Mouse (Mus musculus) hindbrain, embryonic 10.5 days (tissue): ENCODE measurements around the gene Igf1r. TPM values are rescaled to one million over a fixed set of nuclear protein-coding genes. Genes with fewer than 3 reads are reported as not detected.

Source experiments
- DNase-seq: peaks from one replicate; pipeline ENCODE4 v3.0.0-alpha.2; 2017; ENCODE audit warnings: low spot score
- H3K27ac ChIP-seq: fragments of 300-500 bp; sonication (generic); 2 replicates; pipeline ENCODE4 v1.5.1; 2016; ENCODE audit warnings: mild to moderate bottlenecking, moderate library complexity
- H3K27me3 ChIP-seq: fragments of 300-500 bp; sonication (generic); 2 replicates; pipeline ENCODE4 v1.6.1; 2016; ENCODE audit warnings: mild to moderate bottlenecking; ENCODE audit not compliant: poor library complexity, insufficient read depth, severe bottlenecking
- H3K36me3 ChIP-seq: fragments of 300-500 bp; sonication (generic); 2 replicates; pipeline ENCODE4 v1.6.1; 2016; ENCODE audit warnings: mild to moderate bottlenecking, moderate library complexity
- H3K4me1 ChIP-seq: fragments of 300-500 bp; sonication (generic); replicated peaks from 2 replicates; pipeline ENCODE4 v1.6.1; 2016; ENCODE audit warnings: mild to moderate bottlenecking
- H3K4me3 ChIP-seq: fragments of 300-500 bp; sonication (generic); 2 replicates; pipeline ENCODE4 v1.5.1; 2016; ENCODE audit warnings: mild to moderate bottlenecking, moderate library complexity
- H3K9me3 ChIP-seq: fragments of 300-500 bp; sonication (generic); 2 replicates; pipeline ENCODE4 v1.6.1; 2016; ENCODE audit warnings: mild to moderate bottlenecking, moderate library complexity
- WGBS: fragments of 180-500 bp; shearing (Covaris S2); methylation state at CpG from one replicate; pipeline ENCODE4 v1.1.7; 2016; 5-methylcytosine and 5-hydroxymethylcytosine counted together
- polyA plus RNA-seq: library from polyadenylated mRNA; unstranded; fragments of >200 nt; fragmentation: Nextera tagmentation; extraction: Ambion mirVana; gene quantifications from 2 replicates; pipeline ENCODE4 v1.2.1, GENCODE M21; 2016

The Igf1r gene
- polyA plus RNA-seq, 1 experiment from 2014 or later: 24.9 TPM

DNA sequence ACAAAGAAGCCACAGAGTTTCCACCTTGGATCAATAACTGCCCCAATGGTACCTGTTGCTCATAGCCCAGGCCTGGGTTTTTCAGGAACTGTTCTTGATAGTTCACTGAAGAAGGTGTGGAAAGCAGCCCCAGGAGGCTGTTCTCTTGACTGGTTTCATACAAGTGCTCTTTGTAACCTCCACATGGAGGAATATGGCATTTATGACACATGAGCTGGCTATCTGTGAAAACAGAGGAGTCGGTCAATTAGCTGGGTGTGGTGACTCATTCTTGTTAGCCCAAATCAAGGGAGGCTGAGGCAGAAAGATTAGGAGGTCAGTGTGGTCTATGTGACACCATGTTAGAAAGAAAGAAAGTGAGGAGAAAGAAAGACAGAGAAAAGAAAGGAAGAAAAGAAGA, 5.7 kb upstream of the Igf1r start:
- WGBS: 80% methylated on average over 1 of the region's 1 CpGs
- Histone ChIP-seq H3K4me1 (peaks cover 15% of the 10 kb centered on the region), H3K36me3 (no peaks in the 10 kb centered on the region), H3K9me3 (no peaks in the 10 kb centered on the region), H3K27ac (no peak overlapping the region), H3K27me3 (0 out of 2 replicates have a peak, but pooled peaks cover 4% of the 10 kb centered on the region), H3K4me3 (no peak overlapping the region)
- no peak for DNase-seq

DNA sequence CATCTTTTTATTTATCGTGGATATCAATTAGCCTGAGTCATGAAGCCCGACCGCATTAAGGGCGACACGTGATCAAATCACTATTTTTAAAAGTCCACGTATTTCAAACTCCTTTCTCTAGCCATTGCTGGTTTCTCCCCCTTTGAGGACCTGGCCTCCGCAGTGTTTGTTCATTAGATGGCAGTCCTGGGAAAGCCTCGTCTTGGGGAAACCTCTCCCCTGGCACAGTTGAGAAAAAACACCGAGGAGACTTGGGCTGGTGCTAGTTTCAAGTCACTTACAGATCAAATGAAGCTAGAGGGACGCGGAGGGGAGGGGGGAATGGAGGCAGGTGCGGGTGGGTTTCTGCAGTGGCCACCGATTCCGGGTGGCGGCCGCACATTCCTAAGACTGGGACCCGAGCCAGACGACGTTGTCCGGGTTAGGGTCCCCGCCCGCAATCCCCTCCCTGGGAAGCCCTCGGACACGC, 2.2 kb upstream of the Igf1r start:
- under 1% methylated on average over 24 of the region's 24 CpGs for WGBS
- Histone ChIP-seq H3K4me3 (peak overlapping the region; percentile 92), H3K9me3 (no peaks in the 10 kb centered on the region), H3K27ac (peak overlapping the region; percentile 99), H3K4me1 (peaks cover 31% of the 10 kb centered on the region), H3K36me3 (no peaks in the 10 kb centered on the region), H3K27me3 (0 out of 2 replicates have a peak, but pooled peaks cover 4% of the 10 kb centered on the region)
- DNase-seq: no peak

DNA sequence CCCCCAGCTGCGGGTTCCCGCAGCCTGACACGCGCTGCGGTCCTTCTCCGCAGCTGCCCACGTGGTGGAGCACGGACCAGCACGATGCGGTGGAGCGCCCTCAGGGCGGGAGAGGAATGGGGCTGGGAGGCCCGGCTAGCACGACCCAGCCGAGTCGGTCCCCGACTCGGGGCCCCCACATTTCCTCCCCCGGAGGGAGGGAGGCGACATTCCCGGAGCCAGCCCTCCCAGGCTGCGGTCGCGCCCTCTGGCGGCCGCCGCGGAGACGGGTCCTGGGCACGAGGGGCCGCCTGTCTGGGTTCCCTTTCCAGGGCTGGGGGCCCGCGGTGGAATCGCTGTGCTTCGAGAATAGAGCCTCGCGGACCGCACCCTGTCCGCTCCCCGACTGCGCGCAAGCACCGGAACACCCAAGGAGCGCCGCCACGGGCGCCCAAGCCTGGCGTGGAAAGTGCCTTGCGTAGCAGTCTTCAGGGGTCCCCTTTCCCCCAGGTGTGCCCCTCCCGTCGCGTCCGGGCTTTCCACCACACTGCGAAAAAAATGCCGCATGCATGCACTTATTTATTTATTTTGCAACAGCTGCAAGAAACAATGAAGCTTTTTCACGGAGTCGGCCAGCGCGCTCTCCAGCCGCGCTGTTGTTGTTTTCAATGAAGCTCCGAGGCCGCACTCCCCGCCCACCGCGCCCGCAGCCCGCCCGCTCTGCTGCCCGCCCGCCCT, 1.7 kb upstream of the Igf1r start:
- 0 out of 2 replicates have a peak, but pooled peaks cover 4% of the 10 kb centered on the region for H3K27me3 ChIP-seq
- peak; percentile 91 for DNase-seq
- H3K27ac ChIP-seq: peak overlapping the region; percentile 99
- peak overlapping the region; percentile 92 for H3K4me3 ChIP-seq
- under 1% methylated on average over 71 of the region's 71 CpGs for WGBS
- H3K4me1 ChIP-seq: peaks cover 37% of the 10 kb centered on the region
- H3K36me3 ChIP-seq: no peaks in the 10 kb centered on the region
- no peaks in the 10 kb centered on the region for H3K9me3 ChIP-seq

DNA sequence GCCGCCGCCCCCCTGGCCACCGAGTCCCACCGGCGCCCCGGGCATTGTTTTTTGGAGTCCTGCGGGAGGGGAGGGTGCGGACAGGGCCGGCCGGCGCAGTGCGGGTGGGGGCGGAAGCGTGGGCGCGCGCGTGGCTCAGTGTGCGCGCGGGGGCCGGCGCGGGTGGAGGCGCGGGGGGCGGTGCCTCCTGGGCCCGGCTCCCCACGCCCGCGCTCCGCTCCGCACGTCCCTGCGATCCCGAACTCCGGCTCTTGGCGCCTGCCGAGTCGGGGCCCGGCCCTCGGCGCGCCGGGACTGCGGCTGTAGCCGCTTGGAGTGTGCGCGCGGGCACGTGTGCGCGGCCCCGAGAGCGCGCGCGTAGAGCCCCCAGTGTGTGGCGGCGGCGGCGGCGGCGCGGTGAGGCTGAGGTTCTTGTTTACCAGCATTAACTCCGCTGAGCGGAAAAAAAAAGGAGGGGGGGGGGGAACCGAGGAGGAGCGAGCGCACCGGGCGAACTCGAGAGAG, 1.0 kb upstream of the Igf1r start:
- no peaks in the 10 kb centered on the region for H3K36me3 ChIP-seq
- no peaks in the 10 kb centered on the region for H3K9me3 ChIP-seq
- WGBS: 1% methylated on average over 69 of the region's 73 CpGs
- peak overlapping the region; percentile 99 for H3K27ac ChIP-seq
- peak; percentile 95 for DNase-seq
- H3K4me3 ChIP-seq: peak overlapping the region; percentile 92
- peaks cover 42% of the 10 kb centered on the region for H3K4me1 ChIP-seq
- 0 out of 2 replicates have a peak, but pooled peaks cover 4% of the 10 kb centered on the region for H3K27me3 ChIP-seq

DNA sequence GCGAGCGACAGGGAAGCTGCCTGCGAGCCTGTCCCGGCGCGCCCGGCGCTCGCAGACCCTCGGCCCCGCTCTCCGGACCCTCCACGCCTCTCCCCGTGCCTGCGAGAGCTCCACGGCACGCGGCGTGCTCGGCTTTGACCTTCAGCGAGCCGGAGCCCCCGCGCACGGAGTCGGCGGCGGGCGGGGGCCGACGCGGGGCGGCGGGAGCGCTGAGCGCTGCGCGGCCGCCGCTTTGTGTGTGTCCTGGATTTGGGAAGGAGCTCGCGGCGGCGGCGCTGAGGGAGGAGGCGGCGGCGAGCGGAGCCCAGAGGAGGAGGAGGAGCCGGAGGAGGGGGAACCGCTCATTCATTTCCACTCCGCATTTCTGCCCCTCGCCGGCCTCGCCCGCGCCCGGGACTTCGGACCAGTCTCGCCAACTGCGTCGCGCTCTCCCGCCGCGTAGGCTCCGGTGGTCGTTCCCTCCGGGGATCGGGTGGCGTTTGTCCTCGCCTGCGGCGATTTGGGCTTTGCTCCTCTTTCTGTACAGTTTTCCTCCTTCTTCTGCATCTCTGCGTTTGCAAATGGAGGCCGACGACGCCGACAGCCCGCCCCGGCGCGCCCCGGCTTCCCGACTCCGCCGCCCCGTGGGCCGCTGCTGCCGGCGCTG, 468 bp upstream of the Igf1r start:
- Histone ChIP-seq H3K27ac (peak overlapping the region; percentile 99), H3K36me3 (no peaks in the 10 kb centered on the region), H3K9me3 (no peaks in the 10 kb centered on the region), H3K4me3 (peak overlapping the region; percentile 92), H3K4me1 (peaks cover 46% of the 10 kb centered on the region), H3K27me3 (0 out of 2 replicates have a peak, but pooled peaks cover 4% of the 10 kb centered on the region)
- WGBS: under 1% methylated on average over 91 of the region's 91 CpGs
- peak; percentile 84 for DNase-seq

DNA sequence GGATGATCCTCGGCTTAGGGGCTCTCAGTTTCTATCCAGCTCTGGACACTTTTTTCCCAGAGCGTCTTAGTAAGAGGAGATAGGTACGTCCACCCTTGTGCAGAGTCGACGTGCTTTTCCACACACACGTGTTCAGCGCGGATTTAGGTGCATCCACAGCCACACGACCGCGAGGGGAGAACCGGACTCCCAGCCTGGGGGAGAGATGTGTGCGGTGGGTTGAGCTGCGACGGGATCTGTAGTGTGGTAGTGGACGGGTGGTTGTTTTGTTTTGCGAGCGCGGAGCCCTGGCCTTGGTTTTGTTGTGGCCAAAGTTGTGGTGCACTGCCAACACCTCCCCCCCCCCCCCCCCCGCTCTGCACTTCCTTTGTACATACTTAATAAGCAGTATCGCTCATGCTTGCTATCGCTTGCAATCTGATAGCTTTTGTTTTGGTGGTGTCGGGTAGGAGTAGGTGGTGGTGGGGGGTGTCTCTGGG, 1.2 kb downstream of the Igf1r start:
- Histone ChIP-seq H3K27me3 (0 out of 2 replicates have a peak, but pooled peaks cover 3% of the 10 kb centered on the region), H3K36me3 (no peaks in the 10 kb centered on the region), H3K4me3 (peak overlapping the region; percentile 92), H3K4me1 (peaks cover 56% of the 10 kb centered on the region), H3K9me3 (no peaks in the 10 kb centered on the region), H3K27ac (peak overlapping the region; percentile 99)
- DNase-seq: peak; percentile 47
- under 1% methylated on average over 23 of the region's 23 CpGs for WGBS

DNA sequence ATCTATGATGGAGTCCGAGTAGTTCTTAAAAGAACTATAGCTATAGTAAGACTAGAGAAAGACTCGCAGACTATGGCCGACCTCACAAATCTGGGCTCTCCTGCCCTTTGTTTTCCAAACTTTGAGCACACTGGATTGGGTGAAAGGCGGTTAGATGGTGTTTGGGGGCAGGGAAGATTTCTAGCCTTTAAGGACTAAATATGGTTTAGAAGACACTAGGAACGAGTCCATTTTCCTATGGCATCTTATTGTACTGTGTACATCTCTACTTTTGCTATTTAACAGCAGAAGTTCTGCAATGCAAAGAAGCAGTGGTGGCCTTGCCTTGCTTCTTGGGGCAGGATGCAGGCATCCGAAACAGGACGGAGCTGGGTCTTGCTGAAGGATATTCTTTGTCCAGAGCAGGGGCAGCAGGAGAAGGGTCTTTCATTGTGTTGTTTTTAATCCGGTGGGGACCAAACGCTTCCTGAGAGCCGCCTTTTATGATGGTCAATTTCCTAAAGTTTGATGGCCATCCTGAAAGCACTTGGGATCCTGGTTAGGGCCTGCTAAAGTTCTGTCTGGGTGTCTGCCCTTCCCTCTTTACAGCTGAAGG, 2.1 kb downstream of the Igf1r start:
- Histone ChIP-seq H3K27me3 (no peaks in the 10 kb centered on the region), H3K9me3 (no peaks in the 10 kb centered on the region), H3K4me1 (peaks cover 64% of the 10 kb centered on the region), H3K27ac (peak overlapping the region; percentile 99), H3K36me3 (no peaks in the 10 kb centered on the region), H3K4me3 (peak overlapping the region; percentile 92)
- peak; percentile 25 for DNase-seq
- 2% methylated on average over 10 of the region's 10 CpGs for WGBS

DNA sequence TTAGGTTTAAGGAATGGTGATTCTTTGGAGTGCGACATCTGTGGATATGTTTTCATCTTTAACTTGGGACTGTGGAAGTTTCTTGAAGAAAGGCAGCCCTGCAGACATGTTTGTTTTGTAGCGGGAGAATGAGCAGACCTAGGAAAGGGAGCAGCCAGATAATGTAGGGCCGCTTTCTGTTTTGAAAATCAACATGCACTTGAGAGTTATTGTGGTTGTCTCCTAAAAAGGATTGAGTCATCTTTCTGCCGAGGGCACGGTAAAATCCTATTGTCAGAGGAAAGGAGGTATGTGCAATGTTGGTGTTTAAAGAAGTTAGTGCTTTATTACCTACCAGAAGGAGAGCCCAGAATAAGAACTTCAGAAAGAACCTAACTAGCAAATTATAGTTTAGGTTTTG, 2.6 kb downstream of the Igf1r start:
- Histone ChIP-seq H3K27ac (peak overlapping the region; percentile 99), H3K27me3 (no peaks in the 10 kb centered on the region), H3K4me3 (peak overlapping the region; percentile 92), H3K9me3 (no peaks in the 10 kb centered on the region), H3K36me3 (no peaks in the 10 kb centered on the region), H3K4me1 (peaks cover 67% of the 10 kb centered on the region)
- no peak for DNase-seq
- WGBS: 40% methylated on average over 5 of the region's 5 CpGs

DNA sequence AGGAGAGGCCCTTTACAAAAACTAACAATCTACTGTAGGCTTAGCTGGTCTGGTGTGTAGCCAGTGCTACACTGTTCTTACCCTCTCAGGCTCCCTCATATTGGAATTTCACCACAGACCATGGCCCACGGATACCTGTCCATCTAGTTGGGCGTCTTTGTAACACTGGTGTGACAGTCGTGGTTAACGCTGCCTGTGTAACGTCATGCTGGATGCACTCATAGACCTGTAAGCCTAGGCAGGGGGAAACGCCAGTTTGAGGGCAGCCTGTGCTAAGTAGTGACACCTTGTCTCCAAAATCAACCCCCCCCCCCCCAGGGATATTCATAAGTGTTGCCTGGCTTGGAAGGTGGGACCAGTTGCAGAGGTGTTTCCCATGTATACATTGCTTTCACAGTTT, 4.7 kb downstream of the Igf1r start:
- H3K27me3 ChIP-seq: no peaks in the 10 kb centered on the region
- DNase-seq: no peak
- WGBS: 72% methylated on average over 6 of the region's 6 CpGs
- H3K36me3 ChIP-seq: no peaks in the 10 kb centered on the region
- no peaks in the 10 kb centered on the region for H3K9me3 ChIP-seq
- H3K4me1 ChIP-seq: peaks cover 80% of the 10 kb centered on the region
- H3K27ac ChIP-seq: no peak overlapping the region
- no peak overlapping the region for H3K4me3 ChIP-seq

DNA sequence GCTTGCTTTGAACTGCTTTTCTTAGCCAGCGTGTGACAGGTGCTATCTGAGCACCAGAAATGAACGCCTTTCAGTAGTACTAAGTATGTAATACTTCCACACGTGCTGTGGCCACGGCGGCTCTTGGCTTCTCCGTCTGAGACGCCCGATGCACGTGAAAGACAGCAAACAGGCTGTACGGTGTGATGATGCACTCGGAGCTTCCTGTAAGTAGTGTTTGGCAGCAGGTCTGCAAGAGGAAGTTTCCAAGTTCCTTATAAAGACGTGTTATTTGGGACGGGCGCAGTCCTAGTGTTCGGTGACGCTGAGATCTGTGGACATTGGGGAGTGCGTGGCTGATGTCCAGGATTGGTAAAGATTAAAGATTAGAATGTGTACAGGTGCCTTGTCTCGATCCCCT, 5.4 kb downstream of the Igf1r start:
- no peak overlapping the region for H3K27ac ChIP-seq
- WGBS: 85% methylated on average over 18 of the region's 18 CpGs
- H3K9me3 ChIP-seq: no peaks in the 10 kb centered on the region
- peaks cover 82% of the 10 kb centered on the region for H3K4me1 ChIP-seq
- DNase-seq: no peak
- H3K27me3 ChIP-seq: no peaks in the 10 kb centered on the region
- no peak overlapping the region for H3K4me3 ChIP-seq
- H3K36me3 ChIP-seq: no peaks in the 10 kb centered on the region

DNA sequence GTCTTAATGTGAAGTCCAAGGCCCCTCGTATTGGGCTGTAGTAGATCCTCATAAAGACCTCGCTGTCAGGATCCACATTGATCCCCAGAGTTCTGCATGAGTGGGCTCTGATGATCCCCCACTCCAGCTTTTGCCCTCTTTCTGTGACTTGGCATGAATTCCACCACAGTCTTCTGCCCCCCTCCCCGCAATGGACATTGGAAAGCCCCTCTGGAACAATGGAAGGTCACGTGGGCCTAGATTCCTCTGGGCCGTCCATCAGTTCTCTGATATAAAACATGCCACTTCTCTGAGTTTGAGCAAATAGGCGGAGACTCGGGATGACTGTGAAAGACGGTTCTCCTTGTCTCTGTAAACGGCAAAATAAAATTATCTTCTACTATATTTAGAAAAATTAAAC, 8.1 kb downstream of the Igf1r start:
- 53% methylated on average over 9 of the region's 9 CpGs for WGBS
- no peak for DNase-seq
- Histone ChIP-seq H3K27me3 (no peaks in the 10 kb centered on the region), H3K36me3 (no peaks in the 10 kb centered on the region), H3K9me3 (no peaks in the 10 kb centered on the region), H3K27ac (peak overlapping the region; percentile 25), H3K4me1 (peaks cover 69% of the 10 kb centered on the region), H3K4me3 (no peak overlapping the region)

DNA sequence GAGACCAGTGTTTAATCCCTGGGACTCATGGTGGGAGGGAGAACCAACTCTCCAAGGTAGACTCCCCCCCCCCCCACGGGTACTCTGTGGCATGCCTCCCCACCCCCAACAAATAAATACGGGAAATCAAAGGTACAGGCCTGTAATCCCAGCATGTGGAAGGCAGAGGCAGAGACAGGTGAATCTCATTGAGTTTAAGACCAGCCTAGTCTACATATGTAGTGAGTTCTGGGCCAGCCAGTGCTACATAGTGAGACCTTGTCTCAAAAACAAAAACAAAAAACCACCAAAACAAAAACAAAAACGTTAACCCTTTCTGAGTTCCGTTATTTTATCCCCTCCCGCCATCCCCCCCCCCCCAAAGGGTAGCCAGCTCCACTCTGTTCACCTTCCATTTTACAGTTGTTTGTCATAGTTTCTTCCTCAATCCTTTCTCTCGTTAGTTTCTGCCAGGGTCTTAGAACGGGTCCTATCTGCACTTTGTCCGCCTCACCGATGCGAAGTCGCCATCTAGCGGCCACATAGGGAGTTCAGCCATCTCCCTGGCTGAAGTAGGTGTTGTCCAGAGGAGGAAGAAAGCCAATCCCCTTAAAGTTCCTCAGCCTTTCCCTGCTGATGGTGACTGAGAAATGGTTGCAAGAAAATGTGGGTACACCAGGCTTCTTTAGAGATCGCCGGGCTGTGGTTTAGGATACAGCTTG, 9.1 kb downstream of the Igf1r start:
- no peaks in the 10 kb centered on the region for H3K9me3 ChIP-seq
- DNase-seq: peak; percentile 83
- H3K27me3 ChIP-seq: no peaks in the 10 kb centered on the region
- no peak overlapping the region; the same call in 1 of the 2 replicates for H3K27ac ChIP-seq
- no peak overlapping the region for H3K4me3 ChIP-seq
- H3K4me1 ChIP-seq: peaks cover 71% of the 10 kb centered on the region
- 10% methylated on average over 14 of the region's 14 CpGs for WGBS
- H3K36me3 ChIP-seq: no peaks in the 10 kb centered on the region
